Mouse (Mus musculus) C3H10T1/2 (cell line): ENCODE data around the gene Smim11. TPM values are rescaled to one million over a fixed set of nuclear protein-coding genes. Genes with fewer than 3 reads are reported as not detected.

Experiments
- polyA plus RNA-seq, 2 experiments: library from polyadenylated mRNA; unstranded; fragments of >200 nt; fragmentation: generic; extraction: Trizol; gene quantifications; one replicate each; pipeline ENCODE4 v1.2.1; 2012; ENCODE audit warnings: missing spikeins in 2 of 2

Smim11 gene
- 100 to 1,000 TPM in 1 of 2 experiments, 10 to 100 TPM in 1; 70.2 to 175 TPM for polyA plus RNA-seq

DNA sequence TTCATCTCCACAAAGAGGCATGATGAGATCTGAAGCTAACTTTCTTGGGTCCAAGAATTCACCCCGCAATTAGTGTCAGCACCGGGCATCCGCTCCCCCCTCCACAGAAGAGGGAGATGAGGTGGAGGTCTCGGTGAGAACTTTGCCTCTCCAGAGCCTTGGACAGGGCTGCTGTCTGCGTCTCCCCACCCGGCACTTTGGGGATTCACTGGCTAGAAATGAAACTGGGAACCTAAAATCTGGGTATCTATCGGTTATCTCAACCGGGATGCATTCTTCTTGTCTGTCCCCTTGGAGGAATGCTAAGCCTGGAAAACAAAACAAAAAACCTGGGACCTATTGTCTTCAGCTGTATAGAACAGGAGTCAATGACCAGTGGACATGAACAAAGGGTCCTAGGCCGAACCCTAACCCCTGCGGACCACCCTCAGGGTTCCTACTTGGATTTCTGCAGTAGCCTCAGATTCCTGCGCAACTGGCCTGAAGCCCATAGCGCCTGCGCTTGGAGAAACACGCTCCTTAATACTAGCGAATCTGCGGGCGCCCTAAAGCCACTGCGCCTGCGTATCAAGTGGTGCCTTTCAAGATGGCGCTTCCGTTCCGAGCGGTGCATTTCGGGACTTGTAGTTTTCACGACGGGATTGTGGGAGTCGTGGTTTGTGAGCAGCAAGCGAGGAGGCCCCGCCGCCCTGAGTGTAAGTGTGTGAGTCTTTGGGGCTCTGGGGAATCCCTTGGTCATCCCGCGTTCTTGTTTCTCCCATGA is at the start of gene Smim11:
TSS of gene Smim11 (plus strand) at position 638 of the 763 bp plus-strand sequence.

DNA sequence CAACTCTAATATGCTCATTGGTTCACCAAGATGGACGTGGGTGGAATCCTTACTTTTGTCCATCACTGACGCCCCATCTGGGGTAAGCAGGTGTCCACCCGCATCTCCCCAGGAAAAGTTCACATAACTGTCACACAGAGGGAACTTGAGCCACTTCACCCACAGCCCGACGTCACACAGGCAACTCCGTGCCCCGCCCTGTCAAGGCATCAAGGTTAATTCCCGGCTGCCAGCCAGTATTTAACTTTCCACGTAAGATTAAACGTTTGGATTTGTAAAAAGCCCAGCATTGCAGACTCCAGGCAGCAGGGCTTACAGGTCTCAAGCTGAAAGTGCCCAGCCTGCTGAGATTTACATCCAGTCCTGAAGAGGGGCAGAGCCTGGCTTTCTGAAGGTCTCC is 9.0 kb upstream of the Smim11 start, which contains the start of gene Kcne2:
TSS of gene Kcne2 (plus strand) at position 289 of the 400 bp plus-strand sequence.

GRCm38 (mm10) chr16:92321341-92321740 is 20.3 kb downstream of the Smim11 start, which contains the start of gene Fam243:
Fam243 (minus strand) TSS chr16:92321441.

DNA sequence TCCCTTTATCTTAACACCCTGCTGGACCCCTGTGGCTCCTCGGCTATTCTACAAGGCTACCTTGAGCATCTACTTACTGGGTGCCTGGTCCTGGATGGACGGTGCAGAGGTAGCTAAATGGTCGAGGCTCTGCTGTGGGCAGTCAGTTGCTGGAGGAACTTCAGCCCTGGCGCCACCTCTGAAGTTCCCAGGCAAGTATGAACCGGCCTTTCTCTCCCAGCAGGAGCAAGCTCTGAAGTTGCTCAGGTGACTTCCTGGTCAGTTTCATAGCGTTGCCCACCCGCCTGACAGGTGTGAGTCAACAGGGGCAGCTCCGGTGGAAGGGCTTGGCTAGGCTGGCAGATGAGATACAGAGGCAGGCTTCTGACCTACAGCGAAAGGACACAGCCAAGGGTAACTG is 58.1 kb downstream of the Smim11 start, which contains the start of gene Kcne1:
TSS of gene Kcne1 (minus strand) at position 240 of the 400 bp plus-strand sequence.

Other genes with a start within 250 kb of the Smim11 start
- 100 to 1,000 TPM; 480 to 691 TPM for gene Mrps6, start 243.0 kb upstream of the Smim11 start, polyA plus RNA-seq
- gene Gm49711, start 243.0 kb upstream of the Smim11 start, polyA plus RNA-seq = under 1 TPM; 0.35 to 0.42 TPM
- 1 to 10 TPM in 1 of 2 experiments, under 1 TPM in 1; 0.71 to 3.8 TPM for gene Slc5a3, start 243.0 kb upstream of the Smim11 start, polyA plus RNA-seq
- under 1 TPM in 1 of 2 experiments, not detected in 1; 0.05 TPM for gene Kcne2, start 8.9 kb upstream of the Smim11 start, polyA plus RNA-seq
- gene Fam243, start 20.2 kb downstream of the Smim11 start, polyA plus RNA-seq = not detected
- gene Kcne1, start 58.2 kb downstream of the Smim11 start, polyA plus RNA-seq = not detected
- gene Rcan1, start 169.6 kb downstream of the Smim11 start, polyA plus RNA-seq = 10 to 100 TPM in 1 of 2 experiments, 1 to 10 TPM in 1; 7.0 to 15.4 TPM
- not detected for gene Clic6, start 184.4 kb downstream of the Smim11 start, polyA plus RNA-seq